ENCODE assay signal across 9 mouse cellular contexts in genomic region chr14:22647879-22648611, GRCm38 (mm10).
DNase-seq lines count a peak whose midpoint lies in the region; ATAC-seq and TF ChIP-seq lines count a peak whose summit lies in the region.
"Had no signal": no experiment of that assay in that cellular context is flagged by ENCODE, and none has a peak within 500 bp of the region (broad histone marks: within the 10 kb centered on the region; RNA-seq: fewer than 3 reads in every experiment).

No protein-coding gene starts in this region.

- no peak for TF ChIP-seq CTCF in heart, postnatal 0 days (IDR thresholded peaks at IDR 0.05; ENCODE audit: low read depth)

- H3K36me3 ChIP-seq in neural tube, embryonic 11.5 days (ENCODE audit: control insufficient read depth, insufficient read depth, low read length), result no peaks in the 10 kb centered on the region
- no peaks in the 10 kb centered on the region for H3K36me3 ChIP-seq in neural tube, embryonic 15.5 days
- no peaks in the 10 kb centered on the region for H3K36me3 ChIP-seq in heart, postnatal 0 days (replicated peaks; ENCODE audit: control insufficient read depth, insufficient read depth, low read length)
- no peaks in the 10 kb centered on the region for H3K36me3 ChIP-seq in limb, embryonic 11.5 days (ENCODE audit: control insufficient read depth, insufficient read depth, low read length)
- H3K36me3 ChIP-seq in midbrain, embryonic 15.5 days (replicated peaks), result no peaks in the 10 kb centered on the region

- H3K4me3 ChIP-seq in neural tube, embryonic 11.5 days (ENCODE audit: low read depth, low read length), result no peak overlapping the region
- no peak overlapping the region for H3K4me3 ChIP-seq in neural tube, embryonic 15.5 days (replicated peaks)
- H3K4me3 ChIP-seq in heart, postnatal 0 days (ENCODE audit: low read depth, low read length), result no peak overlapping the region
- no peak overlapping the region for H3K4me3 ChIP-seq in limb, embryonic 11.5 days (ENCODE audit: low read depth, low read length)
- no peak overlapping the region for H3K4me3 ChIP-seq in midbrain, embryonic 15.5 days

- H3K4me1 ChIP-seq in neural tube, embryonic 11.5 days (ENCODE audit: control insufficient read depth, insufficient read depth, low read length), result peaks cover 11% of the 10 kb centered on the region
- 0 out of 2 replicates have a peak, but pooled peaks cover 5% of the 10 kb centered on the region for H3K4me1 ChIP-seq in neural tube, embryonic 15.5 days
- peaks cover 8% of the 10 kb centered on the region; the same call in 1 of the 2 replicates for H3K4me1 ChIP-seq in heart, postnatal 0 days (ENCODE audit: control insufficient read depth, insufficient read depth)
- peaks cover 31% of the 10 kb centered on the region for H3K4me1 ChIP-seq in limb, embryonic 11.5 days (ENCODE audit: control insufficient read depth, insufficient read depth, low read length)
- no peaks in the 10 kb centered on the region for H3K4me1 ChIP-seq in midbrain, embryonic 15.5 days

- H3K9me3 ChIP-seq in neural tube, embryonic 11.5 days (ENCODE audit: control insufficient read depth, low read length), result no peaks in the 10 kb centered on the region
- H3K9me3 ChIP-seq in neural tube, embryonic 15.5 days (replicated peaks), result no peaks in the 10 kb centered on the region
- no peaks in the 10 kb centered on the region for H3K9me3 ChIP-seq in heart, postnatal 0 days (replicated peaks; ENCODE audit: control insufficient read depth, low read length)
- no peaks in the 10 kb centered on the region for H3K9me3 ChIP-seq in limb, embryonic 11.5 days (ENCODE audit: control insufficient read depth, low read length)
- no peaks in the 10 kb centered on the region for H3K9me3 ChIP-seq in midbrain, embryonic 15.5 days

- H3K9ac ChIP-seq in neural tube, embryonic 11.5 days (ENCODE audit: low read length), result no peak overlapping the region
- no peak overlapping the region for H3K9ac ChIP-seq in neural tube, embryonic 15.5 days (replicated peaks)
- no peak overlapping the region for H3K9ac ChIP-seq in heart, postnatal 0 days (replicated peaks; ENCODE audit: low read depth, low read length)
- H3K9ac ChIP-seq in limb, embryonic 11.5 days (ENCODE audit: low read length), result no peak overlapping the region
- no peak overlapping the region for H3K9ac ChIP-seq in midbrain, embryonic 15.5 days

- no peak for TF ChIP-seq EP300 in heart, postnatal 0 days (IDR thresholded peaks at IDR 0.05; ENCODE audit: low read depth)

- no peak overlapping the region for H3K27ac ChIP-seq in neural tube, embryonic 11.5 days (ENCODE audit: low read depth, low read length)
- no peak overlapping the region for H3K27ac ChIP-seq in neural tube, embryonic 15.5 days (replicated peaks)
- no peak overlapping the region for H3K27ac ChIP-seq in heart, postnatal 0 days (ENCODE audit: low read depth)
- no peak overlapping the region for H3K27ac ChIP-seq in limb, embryonic 11.5 days (replicated peaks; ENCODE audit: low read depth, low read length)
- no peak overlapping the region for H3K27ac ChIP-seq in midbrain, embryonic 15.5 days

- H3K4me2 ChIP-seq in neural tube, embryonic 11.5 days (ENCODE audit: low read depth), result no peak overlapping the region
- no peak overlapping the region for H3K4me2 ChIP-seq in neural tube, embryonic 15.5 days
- no peak overlapping the region for H3K4me2 ChIP-seq in heart, postnatal 0 days (ENCODE audit: low read depth, low read length)
- no peak overlapping the region for H3K4me2 ChIP-seq in limb, embryonic 11.5 days (ENCODE audit: low read depth, severe bottlenecking)
- H3K4me2 ChIP-seq in midbrain, embryonic 15.5 days, result no peak overlapping the region

- 71% methylated on average over 9 of the region's 9 CpGs for WGBS in neural tube, embryonic 11.5 days
- 82% methylated on average over 9 of the region's 9 CpGs for WGBS in neural tube, embryonic 15.5 days
- 47% methylated on average over 9 of the region's 9 CpGs for WGBS in heart, postnatal 0 days
- WGBS in limb, embryonic 11.5 days, result 22% methylated on average over 9 of the region's 9 CpGs
- WGBS in midbrain, embryonic 15.5 days, result 77% methylated on average over 9 of the region's 9 CpGs

- no peaks in the 10 kb centered on the region for H3K27me3 ChIP-seq in neural tube, embryonic 11.5 days (ENCODE audit: control insufficient read depth, insufficient read depth, low read length)
- H3K27me3 ChIP-seq in neural tube, embryonic 15.5 days (replicated peaks), result no peaks in the 10 kb centered on the region
- H3K27me3 ChIP-seq in heart, postnatal 0 days (ENCODE audit: control insufficient read depth, insufficient read depth, low read length), result no peaks in the 10 kb centered on the region
- 0 out of 2 replicates have a peak, but pooled peaks cover 3% of the 10 kb centered on the region for H3K27me3 ChIP-seq in limb, embryonic 11.5 days (ENCODE audit: control insufficient read depth, insufficient read depth, low read length)
- H3K27me3 ChIP-seq in midbrain, embryonic 15.5 days (replicated peaks), result no peaks in the 10 kb centered on the region

- DNase-seq in neural tube, embryonic 11.5 days (ENCODE audit: low spot score), result peak; percentile 14
- no peak for DNase-seq in heart, postnatal 0 days (ENCODE audit: low spot score)
- peak; percentile 47 for DNase-seq in limb, embryonic 11.5 days (ENCODE audit: low spot score)
- DNase-seq in urinary bladder, postnatal 36 days (ENCODE audit: low spot score in 2 of 2), result peak; percentile 65 to 68
- DNase-seq in testis, postnatal 10 days (ENCODE audit: low spot score), result no peak
- no peak for DNase-seq in thymus, postnatal 0 days (ENCODE audit: low spot score)
- DNase-seq: spleen, adult 18-20 months had no signal

- ATAC-seq in neural tube, embryonic 11.5 days (ENCODE audit: insufficient read depth, low FRiP score, low TSS enrichment), result no peak
- ATAC-seq in neural tube, embryonic 15.5 days (ENCODE audit: low FRiP score), result no peak
- ATAC-seq in heart, postnatal 0 days (ENCODE audit: insufficient read depth, low read depth), result peak; percentile 20; the same call in 1 of the 2 replicates
- ATAC-seq in limb, embryonic 11.5 days (ENCODE audit: insufficient number of reproducible peaks, low FRiP score, low TSS enrichment, low read depth), result peak; percentile 63
- no peak for ATAC-seq in midbrain, embryonic 15.5 days (replicated peaks)

Comparison
In these comparisons a context has a peak if more than half of its experiments do, and no peak if none do; other contexts are left out.
1. ATAC-seq: peak in heart, postnatal 0 days (single experiment) and limb, embryonic 11.5 days (single experiment); none in neural tube, embryonic 11.5 days (single experiment), neural tube, embryonic 15.5 days (single experiment) and midbrain, embryonic 15.5 days (single experiment).
2. DNase-seq: peak in neural tube, embryonic 11.5 days (single experiment), limb, embryonic 11.5 days (single experiment) and urinary bladder, postnatal 36 days (2 of 2); none in heart, postnatal 0 days (single experiment), testis, postnatal 10 days (single experiment) and thymus, postnatal 0 days (single experiment).